Comparison of ENCODE assay signal across 22 mouse cellular contexts in genomic region chr8:9437822-9438221, GRCm38 (mm10).
"Had no signal": no experiment of that assay in that cellular context is flagged by ENCODE, and none has a peak within 500 bp of the region (broad histone marks: within the 10 kb centered on the region; RNA-seq: fewer than 3 reads in every experiment).

No protein-coding gene starts in this region.

- H3K36me3 ChIP-seq: limb, embryonic 12.5 days; limb, embryonic 15.5 days; neural tube, embryonic 12.5 days; neural tube, embryonic 15.5 days had no signal

- H3K27me3 ChIP-seq: limb, embryonic 12.5 days; limb, embryonic 15.5 days; neural tube, embryonic 12.5 days; neural tube, embryonic 15.5 days had no signal

- H3K4me2 ChIP-seq: limb, embryonic 12.5 days; limb, embryonic 15.5 days; liver, embryonic 11.5 days; lung, embryonic 14.5 days; midbrain, embryonic 11.5 days; neural tube, embryonic 12.5 days; neural tube, embryonic 15.5 days had no signal

- H3K4me3 ChIP-seq: left cerebral cortex, adult 2 months; limb, embryonic 12.5 days; limb, embryonic 15.5 days; neural tube, embryonic 12.5 days; neural tube, embryonic 15.5 days had no signal

- H3K4me1 ChIP-seq: limb, embryonic 12.5 days; limb, embryonic 15.5 days; neural tube, embryonic 12.5 days had no signal

- ATAC-seq: liver, postnatal 0 days; lung, postnatal 0 days had no signal

- DNase-seq: kidney, adult 2 months; kidney, postnatal 36 days; layer of hippocampus, postnatal 36 days; liver, postnatal 0 days; lung, embryonic 14.5 days; midbrain, embryonic 14.5 days; retina, postnatal 1 day; right cerebral cortex, postnatal 25 days; spleen, adult 18-20 months; thymus, adult 18-20 months; thymus, postnatal 36 days had no signal

- H3K27ac ChIP-seq: kidney, postnatal 0 days; left cerebral cortex, adult 2 months; limb, embryonic 12.5 days; limb, embryonic 15.5 days; liver, embryonic 14.5 days; macrophage; neural tube, embryonic 12.5 days; neural tube, embryonic 15.5 days had no signal

- H3K9me3 ChIP-seq: limb, embryonic 12.5 days; limb, embryonic 15.5 days; neural tube, embryonic 12.5 days; neural tube, embryonic 15.5 days had no signal

- H3K9ac ChIP-seq: limb, embryonic 12.5 days; limb, embryonic 15.5 days; liver, embryonic 14.5 days; liver, postnatal 0 days; lung, embryonic 14.5 days; neural tube, embryonic 12.5 days; neural tube, embryonic 15.5 days had no signal
